Comparison of ENCODE assay signal across 14 mouse cellular contexts in genomic region chr3:105520446-105520845, GRCm38 (mm10).
A peak's percentile ranks its signal among the peaks of the same experiment; 100 is the strongest.
DNase-seq lines count a peak whose midpoint lies in the region; ATAC-seq and TF ChIP-seq lines count a peak whose summit lies in the region.
"Had no signal": no experiment of that assay in that cellular context is flagged by ENCODE, and none has a peak within 500 bp of the region (broad histone marks: within the 10 kb centered on the region; RNA-seq: fewer than 3 reads in every experiment).

No protein-coding gene starts in this region.

- no peak for TF ChIP-seq POLR2A in cortical plate, adult 2 months (IDR thresholded peaks at IDR 0.05; ENCODE audit: extremely low read depth, insufficient read depth, low read length)

- no peak for TF ChIP-seq CTCF in left cerebral cortex, adult 2 months (IDR thresholded peaks at IDR 0.05)
- TF ChIP-seq CTCF in cortical plate, adult 2 months (IDR thresholded peaks at IDR 0.05; ENCODE audit: extremely low read depth, insufficient read depth, low read length): no peak
- no peak for TF ChIP-seq CTCF in hindbrain, postnatal 0 days (IDR thresholded peaks at IDR 0.05; ENCODE audit: low read depth)

- no peak for ATAC-seq in forebrain, embryonic 15.5 days (replicated peaks)
- ATAC-seq in common myeloid progenitor, adult 5-6 weeks (replicated peaks; ENCODE audit: low read depth, poor library complexity, severe bottlenecking): peak; percentile 66
- ATAC-seq in hindbrain, postnatal 0 days: no peak

- H3K36me3 ChIP-seq in forebrain, embryonic 15.5 days: no peaks in the 10 kb centered on the region
- no peaks in the 10 kb centered on the region for H3K36me3 ChIP-seq in forebrain, embryonic 10.5 days (replicated peaks)
- no peaks in the 10 kb centered on the region for H3K36me3 ChIP-seq in hindbrain, postnatal 0 days (ENCODE audit: insufficient read depth, low read length)
- H3K36me3 ChIP-seq: embryonic facial prominence, embryonic 10.5 days; heart, embryonic 13.5 days; hindbrain, embryonic 12.5 days had no signal

- peak overlapping the region; percentile 68; the same call in 1 of the 2 replicates for H3K27ac ChIP-seq in forebrain, embryonic 15.5 days (replicated peaks)
- no peak overlapping the region for H3K27ac ChIP-seq in forebrain, embryonic 10.5 days
- peak overlapping the region; percentile 82 for H3K27ac ChIP-seq in left cerebral cortex, adult 2 months
- H3K27ac ChIP-seq in cortical plate, adult 2 months (ENCODE audit: insufficient read depth, low read length): peak overlapping the region; percentile 58
- no peak overlapping the region for H3K27ac ChIP-seq in hindbrain, postnatal 0 days
- H3K27ac ChIP-seq: embryonic facial prominence, embryonic 10.5 days; hindbrain, embryonic 12.5 days had no signal

- 89% methylated on average over 6 of the region's 6 CpGs for WGBS in forebrain, embryonic 15.5 days
- WGBS in forebrain, embryonic 10.5 days: 90% methylated on average over 6 of the region's 6 CpGs
- WGBS in hindbrain, postnatal 0 days: 81% methylated on average over 6 of the region's 6 CpGs

- no peak for DNase-seq in forebrain, embryonic 10.5 days (ENCODE audit: extremely low spot score, low spot score)
- no peak for DNase-seq in left cerebral cortex, adult 2 months (ENCODE audit: extremely low spot score in 1 of 2, low spot score in 2 of 2)
- DNase-seq in left cerebral cortex, adult 9 months (ENCODE audit: low spot score in 2 of 2): no peak
- DNase-seq in hindbrain, postnatal 0 days (ENCODE audit: low spot score): no peak
- DNase-seq: adrenal gland, postnatal 36 days; gastrocnemius, postnatal 10 days; heart, postnatal 4 days; kidney, adult 11 months had no signal

- intact Hi-C loops in left cerebral cortex, adult 2 months (cut with DNase I): loop anchor here (2.0 kb wide), 1 partner anchor 68 kb away; the partner anchor contains the start of gene Kcnd3

- H3K4me2 ChIP-seq in forebrain, embryonic 15.5 days (replicated peaks): no peak overlapping the region
- no peak overlapping the region for H3K4me2 ChIP-seq in hindbrain, postnatal 0 days (ENCODE audit: low read depth, low read length)
- H3K4me2 ChIP-seq: hindbrain, embryonic 12.5 days had no signal

- no peaks in the 10 kb centered on the region for H3K27me3 ChIP-seq in forebrain, embryonic 15.5 days
- no peaks in the 10 kb centered on the region for H3K27me3 ChIP-seq in forebrain, embryonic 10.5 days (ENCODE audit: poor library complexity, severe bottlenecking)
- H3K27me3 ChIP-seq in hindbrain, postnatal 0 days (ENCODE audit: insufficient read depth, low read length): no peaks in the 10 kb centered on the region
- H3K27me3 ChIP-seq: hindbrain, embryonic 12.5 days had no signal

- no peak overlapping the region for H3K9ac ChIP-seq in forebrain, embryonic 15.5 days (replicated peaks)
- H3K9ac ChIP-seq in hindbrain, postnatal 0 days (replicated peaks; ENCODE audit: low read length): no peak overlapping the region
- H3K9ac ChIP-seq: heart, embryonic 13.5 days; hindbrain, embryonic 12.5 days had no signal

- no peak overlapping the region for H3K4me3 ChIP-seq in forebrain, embryonic 15.5 days
- no peak overlapping the region for H3K4me3 ChIP-seq in forebrain, embryonic 10.5 days
- H3K4me3 ChIP-seq in left cerebral cortex, adult 2 months: no peak overlapping the region
- H3K4me3 ChIP-seq in cortical plate, adult 2 months (ENCODE audit: insufficient read depth, low read length): no peak overlapping the region
- H3K4me3 ChIP-seq in hindbrain, postnatal 0 days (ENCODE audit: low read length): no peak overlapping the region
- H3K4me3 ChIP-seq: embryonic facial prominence, embryonic 10.5 days; heart, embryonic 13.5 days; hindbrain, embryonic 12.5 days had no signal

- H3K9me3 ChIP-seq in forebrain, embryonic 15.5 days: no peaks in the 10 kb centered on the region
- H3K9me3 ChIP-seq in forebrain, embryonic 10.5 days: no peaks in the 10 kb centered on the region
- H3K9me3 ChIP-seq in hindbrain, postnatal 0 days (ENCODE audit: low read length): no peaks in the 10 kb centered on the region
- H3K9me3 ChIP-seq: embryonic facial prominence, embryonic 10.5 days; heart, embryonic 13.5 days; hindbrain, embryonic 12.5 days had no signal

- H3K4me1 ChIP-seq in forebrain, embryonic 15.5 days: peaks cover 17% of the 10 kb centered on the region
- no peaks in the 10 kb centered on the region for H3K4me1 ChIP-seq in forebrain, embryonic 10.5 days
- peaks cover 14% of the 10 kb centered on the region for H3K4me1 ChIP-seq in cortical plate, adult 2 months (ENCODE audit: control insufficient read depth, insufficient read depth, low read length)
- peaks cover 6% of the 10 kb centered on the region for H3K4me1 ChIP-seq in hindbrain, postnatal 0 days (ENCODE audit: insufficient read depth, low read length)
- H3K4me1 ChIP-seq: embryonic facial prominence, embryonic 10.5 days had no signal

Comparison
In these comparisons a context has a peak if more than half of its experiments do, and no peak if none do; other contexts are left out.
1. H3K27ac ChIP-seq: peak in forebrain, embryonic 15.5 days (single experiment), left cerebral cortex, adult 2 months (single experiment) and cortical plate, adult 2 months (single experiment); none in forebrain, embryonic 10.5 days (single experiment) and hindbrain, postnatal 0 days (single experiment).